ENCODE assay signal across 25 mouse cellular contexts in the genomic region with DNA sequence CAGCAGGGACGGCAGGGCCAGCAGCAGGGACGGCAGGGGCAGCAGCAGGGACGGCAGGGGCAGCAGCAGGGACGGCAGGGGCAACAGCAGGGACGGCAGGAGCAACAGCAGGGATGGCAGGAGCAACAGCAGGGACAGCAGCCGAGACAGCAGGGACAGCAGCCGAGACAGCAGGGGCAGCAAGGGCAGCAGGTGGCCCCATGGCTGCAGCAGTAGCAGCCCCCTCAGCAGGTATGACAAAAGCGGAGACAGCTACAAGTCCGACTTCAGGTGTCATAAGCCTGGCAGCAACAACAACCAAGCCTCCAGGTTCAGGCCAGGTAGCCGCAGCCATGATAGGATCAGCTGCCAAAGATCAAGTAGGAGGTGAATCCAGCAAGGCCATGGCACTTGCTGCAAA. TPM values are rescaled to one million over a fixed set of nuclear protein-coding genes. Genes with fewer than 3 reads are reported as not detected.
A peak's percentile ranks its signal among the peaks of the same experiment; 100 is the strongest.
DNase-seq lines count a peak whose midpoint lies in the region; ATAC-seq and TF ChIP-seq lines count a peak whose summit lies in the region.
"Had no signal": no experiment of that assay in that cellular context is flagged by ENCODE, and none has a peak within 500 bp of the region (broad histone marks: within the 10 kb centered on the region; RNA-seq: fewer than 3 reads in every experiment).

No protein-coding gene starts in this region.

- TF ChIP-seq CTCF in heart, postnatal 0 days (IDR thresholded peaks at IDR 0.05; ENCODE audit: low read depth), result no peak

- no peak overlapping the region for H3K9ac ChIP-seq in heart, postnatal 0 days (replicated peaks; ENCODE audit: low read depth, low read length)
- H3K9ac ChIP-seq: forebrain, embryonic 13.5 days; limb, embryonic 13.5 days; liver, embryonic 14.5 days had no signal

- intact Hi-C loops in heart, postnatal 14 days (cut with DNase I), result no loop called here

- no peak overlapping the region for H3K4me3 ChIP-seq in heart, postnatal 0 days (ENCODE audit: low read depth, low read length)
- H3K4me3 ChIP-seq: forebrain, embryonic 13.5 days; layer of hippocampus, adult 2 months; left cerebral cortex, adult 2 months; limb, embryonic 13.5 days had no signal

- H3K9me3 ChIP-seq in heart, postnatal 0 days (replicated peaks; ENCODE audit: control insufficient read depth, low read length), result no peaks in the 10 kb centered on the region
- H3K9me3 ChIP-seq: forebrain, embryonic 13.5 days; G1E; limb, embryonic 13.5 days had no signal

- DNase-seq in cerebellum, postnatal 4 days (ENCODE audit: low spot score in 2 of 2), result no peak
- no peak for DNase-seq in heart, postnatal 0 days (ENCODE audit: low spot score)
- no peak for DNase-seq in heart, postnatal 14 days
- peak; percentile 44 for DNase-seq in cerebellum, adult 11-12 months
- DNase-seq in cerebellum, postnatal 25 days, result peak; percentile 31 to 35
- no peak for DNase-seq in ovary, postnatal 10 days (ENCODE audit: low spot score)
- no peak for DNase-seq in layer of hippocampus, postnatal 10 days (ENCODE audit: low spot score in 2 of 2)
- DNase-seq: spleen, adult 18-20 months had no signal

- H3K27ac ChIP-seq in heart, postnatal 0 days (ENCODE audit: low read depth), result no peak overlapping the region
- H3K27ac ChIP-seq: forebrain, embryonic 13.5 days; kidney, postnatal 0 days; layer of hippocampus, adult 2 months; left cerebral cortex, adult 2 months; limb, embryonic 13.5 days; liver, embryonic 14.5 days had no signal

- peak; percentile 40; the same call in 1 of the 2 replicates for ATAC-seq in cerebellum, adult (ENCODE audit: insufficient number of reproducible peaks, low FRiP score, low TSS enrichment)
- ATAC-seq in heart, postnatal 0 days (ENCODE audit: insufficient read depth, low read depth), result no peak
- ATAC-seq: CD4-positive, CD25-positive, alpha-beta regulatory T cell, adult 4 months; forebrain, embryonic 13.5 days; hindbrain, embryonic 16.5 days; intestine, postnatal 0 days; midbrain, embryonic 16.5 days had no signal

- no peaks in the 10 kb centered on the region for H3K27me3 ChIP-seq in heart, postnatal 0 days (ENCODE audit: control insufficient read depth, insufficient read depth, low read length)
- H3K27me3 ChIP-seq: forebrain, embryonic 13.5 days had no signal

- no peaks in the 10 kb centered on the region for H3K36me3 ChIP-seq in heart, postnatal 0 days (replicated peaks; ENCODE audit: control insufficient read depth, insufficient read depth, low read length)
- H3K36me3 ChIP-seq: G1E; limb, embryonic 13.5 days had no signal

- peak overlapping the region; percentile 8; the same call in 1 of the 2 replicates for H3K4me2 ChIP-seq in heart, postnatal 0 days (ENCODE audit: low read depth, low read length)
- H3K4me2 ChIP-seq: forebrain, embryonic 13.5 days; limb, embryonic 13.5 days had no signal

- WGBS in heart, postnatal 0 days, result 33% methylated on average over 10 of the region's 10 CpGs

- TF ChIP-seq EP300 in heart, postnatal 0 days (IDR thresholded peaks at IDR 0.05; ENCODE audit: low read depth), result no peak

- no peaks in the 10 kb centered on the region for H3K4me1 ChIP-seq in heart, postnatal 0 days (ENCODE audit: control insufficient read depth, insufficient read depth)
- H3K4me1 ChIP-seq: forebrain, embryonic 13.5 days had no signal

RNA-seq across cellular contexts. Expression of gene Fam71b, which starts 10.4 kb away (rescaled TPM):
- total RNA-seq in heart, postnatal 0 days (2014; rRNA removed; ENCODE audit: low replicate concordance), result not detected in 2 replicates
- not detected in 2 replicates for polyA plus RNA-seq in heart, postnatal 0 days (2015; fragmentation: Nextera tagmentation; extraction: Ambion mirVana)
- total RNA-seq in heart, postnatal 14 days (2021), result not detected
- not detected for total RNA-seq in layer of hippocampus, postnatal 10 days (2021)
- total RNA-seq: adrenal gland, postnatal 4 days; gastrocnemius, postnatal 4 days; layer of hippocampus, adult 2 months; left cerebral cortex, adult 2 months; megakaryocyte progenitor cell, adult 5-6 weeks had no signal
- polyA plus RNA-seq: forebrain, embryonic 13.5 days; G1E; hindbrain, embryonic 16.5 days; intestine, postnatal 0 days; kidney, postnatal 0 days; limb, embryonic 13.5 days; lung, embryonic 16.5 days; midbrain, embryonic 16.5 days; stomach, embryonic 14.5 days had no signal

RNA-seq across cellular contexts. Expression of gene Itk, which starts 17.4 kb away (rescaled TPM):
- 1.3 TPM in 1 of 2 replicates, not detected in the other for total RNA-seq in heart, postnatal 0 days (2014; rRNA removed; ENCODE audit: low replicate concordance)
- polyA plus RNA-seq in heart, postnatal 0 days (2015; fragmentation: Nextera tagmentation; extraction: Ambion mirVana), result not detected in 2 replicates
- total RNA-seq in heart, postnatal 14 days (2021), result 1 to 10 TPM in 1 of 2 experiments, under 1 TPM in 1; 0.26 to 3.5 TPM
- under 1 TPM; 0.31 to 0.48 TPM for total RNA-seq in layer of hippocampus, postnatal 10 days (2021)
- polyA plus RNA-seq: forebrain, embryonic 13.5 days; hindbrain, embryonic 16.5 days; midbrain, embryonic 16.5 days had no signal

RNA-seq across cellular contexts. Expression of gene Med7, which starts 30.0 kb away (rescaled TPM):
- 7.2 and 47.2 TPM in 2 replicates for total RNA-seq in heart, postnatal 0 days (2014; rRNA removed; ENCODE audit: low replicate concordance)
- polyA plus RNA-seq in heart, postnatal 0 days (2015; fragmentation: Nextera tagmentation; extraction: Ambion mirVana), result 42.4 and 44.0 TPM in 2 replicates
- 10 to 100 TPM; 18.6 to 21.8 TPM for total RNA-seq in heart, postnatal 14 days (2021)
- total RNA-seq in layer of hippocampus, postnatal 10 days (2021), result 10 to 100 TPM; 38.6 to 40.4 TPM

RNA-seq across cellular contexts. Expression of gene Havcr2, which starts 48.0 kb away (rescaled TPM):
- 1.7 TPM in 1 of 2 replicates, not detected in the other for total RNA-seq in heart, postnatal 0 days (2014; rRNA removed; ENCODE audit: low replicate concordance)
- polyA plus RNA-seq in heart, postnatal 0 days (2015; fragmentation: Nextera tagmentation; extraction: Ambion mirVana), result 0.07 and 0.11 TPM in 2 replicates
- total RNA-seq in heart, postnatal 14 days (2021), result under 1 TPM; 0.33 to 0.49 TPM
- total RNA-seq in layer of hippocampus, postnatal 10 days (2021), result 1 to 10 TPM in 1 of 2 experiments, under 1 TPM in 1; 0.75 to 1.4 TPM
- polyA plus RNA-seq: stomach, embryonic 14.5 days had no signal

Comparison
In these comparisons a context has a peak if more than half of its experiments do, and no peak if none do; other contexts are left out.
1. DNase-seq: peak in cerebellum, adult 11-12 months (single experiment) and cerebellum, postnatal 25 days (2 of 2); none in cerebellum, postnatal 4 days (0 of 2), heart, postnatal 0 days (single experiment), heart, postnatal 14 days (0 of 2), ovary, postnatal 10 days (single experiment) and layer of hippocampus, postnatal 10 days (0 of 2).